Mouse (Mus musculus): ENCODE results near the gene Etd. TPM values are rescaled to one million over a fixed set of nuclear protein-coding genes. Genes with fewer than 3 reads are reported as not detected.
"Not testable (repeated sequence)": the region's sequence is repeated elsewhere in the genome, so short reads cannot be mapped to it uniquely, and the experiment has no call there.

Etd gene
- not detected in 2 replicates for total RNA-seq (2014; fragmentation: Nextera tagmentation)
- not detected in 2 replicates for total RNA-seq (2017)

DNA sequence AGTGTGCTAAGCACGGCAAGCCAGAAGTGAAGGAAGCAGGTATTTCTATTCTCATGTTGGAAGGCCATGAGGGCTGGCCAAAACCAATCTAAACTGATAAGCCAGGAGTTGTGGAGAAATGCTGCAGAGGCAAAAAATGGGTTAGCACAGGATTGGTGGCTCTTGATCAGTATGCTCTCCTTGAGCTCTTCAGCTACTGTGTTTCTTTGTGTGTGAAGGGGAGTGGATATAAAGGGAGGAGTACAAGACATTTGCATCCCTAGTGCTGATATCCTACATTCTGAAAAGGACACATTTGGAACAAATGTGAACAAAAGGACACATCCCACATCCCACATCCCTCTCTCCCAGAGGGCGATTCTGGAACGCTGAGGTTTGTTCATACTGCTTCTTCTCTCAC is at the start of gene Etd:
Gene Etd, plus strand, starts transcription at position 301 of the 400 bp plus-strand sequence.
- ATAC-seq (replicated peaks; ENCODE audit: low FRiP score, low TSS enrichment, poor library complexity, severe bottlenecking) = no peak

DNA sequence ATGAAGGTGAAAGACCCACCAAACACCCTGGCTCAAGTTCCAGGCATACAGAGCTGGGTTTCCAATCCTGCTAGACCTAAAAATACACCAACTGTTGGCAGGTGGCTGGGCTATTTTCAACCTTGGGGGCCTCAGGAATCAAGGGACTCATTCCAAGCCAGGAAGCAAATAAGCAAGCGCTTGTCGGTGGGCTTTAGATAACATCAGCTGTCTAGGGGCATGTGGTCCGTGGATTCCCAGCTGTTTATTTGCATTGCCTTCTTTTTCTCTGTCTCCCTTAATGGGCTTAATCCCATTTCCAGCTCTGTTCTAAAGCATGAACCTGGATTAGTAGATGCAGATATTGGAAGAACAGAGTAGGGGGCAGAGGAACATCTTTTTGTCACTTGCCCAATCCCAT is 48.4 kb upstream of the Etd start:
- ATAC-seq (replicated peaks; ENCODE audit: low FRiP score, low TSS enrichment, poor library complexity, severe bottlenecking) = no peak

DNA sequence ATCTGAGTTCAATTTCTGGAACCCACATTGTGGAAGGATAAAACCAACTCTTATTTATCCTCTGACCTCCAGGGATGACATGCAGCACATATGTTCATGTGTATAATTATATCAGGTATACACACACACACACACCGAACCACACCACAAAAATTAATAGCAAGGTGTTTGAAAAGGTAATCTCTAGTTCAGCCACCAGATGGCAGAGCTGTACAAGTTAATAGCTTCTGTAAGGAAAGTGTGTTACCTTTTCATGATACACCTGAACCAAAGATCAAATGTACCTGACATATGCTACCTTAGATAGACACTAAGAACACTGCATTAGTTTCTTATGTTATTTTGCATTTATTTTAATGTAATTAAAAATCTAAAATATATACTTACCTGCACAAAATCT is 1.8 kb upstream of the Etd start:
- ATAC-seq (replicated peaks; ENCODE audit: low FRiP score, low TSS enrichment, poor library complexity, severe bottlenecking) = no peak

DNA sequence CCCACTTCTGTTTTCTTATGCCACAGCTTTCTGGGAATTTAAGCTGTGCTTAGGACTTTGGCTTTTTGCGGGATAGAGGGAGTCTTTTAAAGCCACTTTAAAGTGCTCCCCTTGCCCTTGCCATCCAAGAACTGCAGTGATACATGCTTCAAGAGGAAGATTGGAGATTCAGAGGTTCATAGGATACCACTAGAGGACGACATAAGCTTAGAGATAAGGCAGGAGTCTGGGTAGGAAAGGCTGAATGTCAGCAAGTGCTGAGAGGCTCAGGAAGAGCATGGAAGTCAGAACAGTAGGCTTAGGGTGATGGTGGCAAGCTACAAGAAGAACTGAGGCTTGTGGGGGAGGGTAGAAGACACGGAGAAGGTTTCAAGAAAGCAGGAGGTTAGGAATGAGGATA is 24.9 kb downstream of the Etd start:
- ATAC-seq (replicated peaks; ENCODE audit: low FRiP score, low TSS enrichment, poor library complexity, severe bottlenecking) = no peak

GRCm38 (mm10) chrX:53464194-53464593 is 29.5 kb downstream of the Etd start:
- not testable (repeated sequence) for ATAC-seq (replicated peaks; ENCODE audit: low FRiP score, low TSS enrichment, poor library complexity, severe bottlenecking)

Other genes starting within 250 kb of the Etd start
- gene Plac1, start 194.8 kb upstream of the Etd start, total RNA-seq (2014; fragmentation: Nextera tagmentation) = not detected in 2 replicates
- not detected in 2 replicates for gene Plac1, start 194.8 kb upstream of the Etd start, total RNA-seq (2017)
- 16.0 and 21.5 TPM in 2 replicates for gene Fam122b, start 165.1 kb upstream of the Etd start, total RNA-seq (2014; fragmentation: Nextera tagmentation)
- 5.7 and 8.4 TPM in 2 replicates for gene Fam122b, start 165.1 kb upstream of the Etd start, total RNA-seq (2017)
- gene Fam122c, start 161.5 kb upstream of the Etd start, total RNA-seq (2014; fragmentation: Nextera tagmentation) = not detected in 2 replicates
- gene Fam122c, start 161.5 kb upstream of the Etd start, total RNA-seq (2017) = not detected in 2 replicates
- 24.8 and 31.4 TPM in 2 replicates for gene Mospd1, start 64.4 kb upstream of the Etd start, total RNA-seq (2014; fragmentation: Nextera tagmentation)
- gene Mospd1, start 64.4 kb upstream of the Etd start, total RNA-seq (2017) = 25.8 and 38.5 TPM in 2 replicates
- not detected in 2 replicates for gene Rtl8c, start 173.1 kb downstream of the Etd start, total RNA-seq (2014; fragmentation: Nextera tagmentation)
- 11.2 TPM in 1 of 2 replicates, not detected in the other for gene Rtl8c, start 173.1 kb downstream of the Etd start, total RNA-seq (2017)
- not detected in 2 replicates for gene Gm14597, start 174.1 kb downstream of the Etd start, total RNA-seq (2014; fragmentation: Nextera tagmentation)
- gene Gm14597, start 174.1 kb downstream of the Etd start, total RNA-seq (2017) = not detected in 2 replicates
- 6.0 and 10.0 TPM in 2 replicates for gene Rtl8a, start 208.8 kb downstream of the Etd start, total RNA-seq (2014; fragmentation: Nextera tagmentation)
- gene Rtl8a, start 208.8 kb downstream of the Etd start, total RNA-seq (2017) = 5.1 and 6.7 TPM in 2 replicates
- gene Rtl8b, start 235.5 kb downstream of the Etd start, total RNA-seq (2014; fragmentation: Nextera tagmentation) = 4.1 and 14.3 TPM in 2 replicates
- 0.14 and 0.65 TPM in 2 replicates for gene Rtl8b, start 235.5 kb downstream of the Etd start, total RNA-seq (2017)

Data from megakaryocyte-erythroid progenitor cell, adult 5-6 weeks (primary cell).